Mouse (Mus musculus) stomach, embryonic 16.5 days (tissue): ENCODE measurements at regions not wholly inside any gene's neighbourhood (a gene's known extent, or its start where the extent isn't known, plus 50 kb on each side); places are given as distances from the start of the nearest gene placed in this dataset.
A peak's percentile ranks its signal among the peaks of the same experiment; 100 is the strongest.

Source experiments
- ATAC-seq: fragments of 200-750 bp; cut with Nextera tagmentation; 2 replicates; pipeline ENCODE4 v1.8.0; 2017; ENCODE audit warnings: moderate number of reproducible peaks, moderate TSS enrichment; ENCODE audit not compliant: insufficient read depth, low FRiP score
- H3K27ac ChIP-seq: fragments of 300-500 bp; sonication (generic); 2 replicates; pipeline ENCODE4 v1.5.1; 2014; ENCODE audit warnings: low read length
- H3K27me3 ChIP-seq: fragments of 300-500 bp; sonication (generic); 2 replicates; pipeline ENCODE4 v1.6.1; 2014; ENCODE audit warnings: low read length, control low read depth, mixed read lengths; ENCODE audit not compliant: control insufficient read depth, insufficient read depth
- H3K36me3 ChIP-seq: fragments of 300-500 bp; sonication (generic); 2 replicates; pipeline ENCODE4 v1.6.1; 2014; ENCODE audit warnings: low read length; ENCODE audit not compliant: control insufficient read depth, insufficient read depth
- H3K4me1 ChIP-seq: fragments of 300-500 bp; sonication (generic); 2 replicates; pipeline ENCODE4 v1.6.1; 2014; ENCODE audit warnings: low read length, control low read depth, mixed read lengths; ENCODE audit not compliant: control insufficient read depth, insufficient read depth
- H3K4me2 ChIP-seq: fragments of 300-500 bp; sonication (generic); 2 replicates; pipeline ENCODE4 v1.6.1; 2014; ENCODE audit warnings: low read depth, low read length, mixed read lengths
- H3K4me3 ChIP-seq: fragments of 300-500 bp; sonication (generic); replicated peaks from 2 replicates; pipeline ENCODE4 v1.5.1; 2014; ENCODE audit warnings: mild to moderate bottlenecking, low read length
- H3K9ac ChIP-seq: fragments of 300-500 bp; sonication (generic); 2 replicates; pipeline ENCODE4 v1.6.1; 2014; ENCODE audit warnings: low read length
- H3K9me3 ChIP-seq: fragments of 300-500 bp; sonication (generic); replicated peaks from 2 replicates; pipeline ENCODE4 v1.6.1; 2016; ENCODE audit warnings: low read length, control low read depth; ENCODE audit not compliant: control insufficient read depth
- WGBS: fragments of 180-500 bp; shearing (Covaris S2); extraction: QIAGEN DNeasy Blood & Tissue Kit; methylation state at CpG from one replicate; pipeline ENCODE4 v1.1.7; 2014; 5-methylcytosine and 5-hydroxymethylcytosine counted together

DNA sequence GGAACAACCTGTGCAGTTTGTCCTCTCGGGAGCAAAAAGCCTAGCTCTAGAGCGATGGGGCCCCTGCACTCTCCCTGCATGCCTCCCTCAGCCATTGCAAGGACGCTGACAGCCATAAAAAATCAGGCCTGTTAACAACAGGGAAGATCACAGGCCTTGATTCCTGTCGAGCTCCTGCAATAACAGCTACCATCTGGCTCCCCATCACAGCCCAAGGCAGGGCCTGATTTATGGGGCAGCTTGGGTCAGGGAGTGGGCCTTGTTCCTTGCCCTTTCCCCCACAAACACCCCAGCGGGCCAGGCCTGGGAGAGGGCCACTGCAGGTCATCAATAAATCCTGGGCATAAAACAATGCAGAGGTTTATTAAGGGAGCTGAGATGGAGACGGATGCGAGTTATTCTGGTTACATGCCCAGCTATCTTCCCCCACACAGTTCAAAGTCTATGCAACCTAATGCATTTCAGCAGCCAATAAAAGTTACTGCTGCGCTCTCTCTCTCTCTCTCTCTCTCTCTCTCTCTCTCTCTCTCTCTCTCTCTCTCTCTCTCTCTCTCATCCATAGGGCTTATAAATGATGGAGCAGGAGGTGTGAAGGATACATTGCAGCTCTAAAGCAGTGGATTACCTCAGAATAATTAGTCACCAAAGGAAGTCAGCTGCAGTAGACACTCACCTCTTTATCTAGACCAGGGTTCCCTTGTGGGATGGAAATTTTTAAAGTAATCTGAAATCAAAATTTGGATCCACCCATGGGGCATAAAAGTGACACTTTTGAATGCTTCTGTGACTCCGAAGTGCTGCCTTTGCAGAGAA is 136.9 kb downstream of the Hsd17b3 start:
- ATAC-seq: 0 out of 2 replicates have a peak, but pooled peaks have one; percentile 61
- Histone ChIP-seq H3K27ac (peak overlapping the region; percentile 88), H3K4me2 (no peak overlapping the region), H3K36me3 (no peaks in the 10 kb centered on the region), H3K9ac (peak overlapping the region; percentile 26; the same call in 1 of the 2 replicates), H3K27me3 (no peaks in the 10 kb centered on the region), H3K4me3 (no peak overlapping the region), H3K9me3 (no peaks in the 10 kb centered on the region), H3K4me1 (peaks cover 12% of the 10 kb centered on the region)
- 40% methylated on average over 9 of the region's 9 CpGs for whole genome bisulfite sequencing

DNA sequence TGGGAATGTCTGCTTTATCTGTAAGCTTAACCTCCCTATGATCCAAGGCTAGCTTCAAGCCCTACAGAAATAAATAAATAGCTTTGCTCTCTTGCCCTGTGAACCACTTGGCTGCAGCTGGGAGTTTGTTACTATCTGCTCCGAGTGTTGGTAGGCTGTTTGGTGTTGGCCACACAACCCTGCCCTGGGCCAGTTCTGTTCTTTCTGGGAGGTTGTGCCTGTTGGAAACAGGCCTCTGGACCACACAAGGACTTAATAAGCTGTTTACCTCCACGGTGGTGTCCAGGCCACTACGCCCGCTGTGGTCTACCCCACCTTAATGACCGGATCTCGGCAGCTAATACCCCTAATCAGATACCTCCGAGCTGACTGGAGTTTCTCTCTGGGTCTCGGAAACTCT is 136.1 kb downstream of the Ercc6l2 start:
- no peaks in the 10 kb centered on the region for H3K36me3 ChIP-seq
- peak; percentile 70; the same call in 1 of the 2 replicates for ATAC-seq

More for the DNA sequence above, 136.1 kb downstream of the Ercc6l2 start:
- Histone ChIP-seq H3K9me3 (no peaks in the 10 kb centered on the region), H3K27me3 (no peaks in the 10 kb centered on the region), H3K4me2 (no peak overlapping the region), H3K27ac (peak overlapping the region; percentile 88), H3K4me1 (peaks cover 9% of the 10 kb centered on the region), H3K4me3 (no peak overlapping the region), H3K9ac (0 out of 2 replicates have a peak overlapping the region, but pooled peaks have one; percentile 4)
- 47% methylated on average over 8 of the region's 8 CpGs for WGBS
